Mouse (Mus musculus) cortical plate, adult 2 months (tissue): ENCODE results near the gene Gp5.

Source experiments
- CTCF ChIP-seq: fragments of 200-500 bp; IDR thresholded peaks from 2 replicates; pipeline ENCODE4 v1.5.1; 2011; ENCODE audit warnings: mild to moderate bottlenecking, control low read depth, low read length; ENCODE audit not compliant: insufficient read depth; ENCODE audit errors: extremely low read depth
- POLR2A ChIP-seq: fragments of 200-500 bp; IDR thresholded peaks from 2 replicates; pipeline ENCODE4 v1.6.1; 2011; ENCODE audit warnings: mild to moderate bottlenecking, low read length, control low read depth; ENCODE audit not compliant: insufficient read depth; ENCODE audit errors: extremely low read depth

DNA sequence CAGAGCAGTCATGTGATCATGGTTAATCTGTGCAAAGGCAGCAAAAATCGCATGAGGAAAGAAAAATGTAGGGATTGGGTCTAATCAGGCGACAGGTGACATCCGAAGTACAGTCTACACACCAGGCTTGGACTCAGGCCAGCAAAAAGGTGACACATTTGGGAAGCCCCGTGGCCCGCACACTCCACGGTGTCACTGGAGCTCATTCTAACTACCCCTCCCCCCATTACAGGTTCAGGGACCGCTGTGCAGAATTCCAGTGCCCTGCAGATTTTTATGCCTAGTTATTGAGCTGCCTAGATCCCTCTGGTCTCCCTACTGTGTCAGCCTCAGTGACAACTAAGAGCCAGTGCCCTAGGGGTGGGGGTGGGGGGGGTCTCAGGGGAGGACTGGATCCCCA, 13.1 kb downstream of the Gp5 start:
- TF ChIP-seq POLR2A (no peak), CTCF (no peak)
